Mouse (Mus musculus): ENCODE data around the gene Itgb3bp.
A peak's percentile ranks its signal among the peaks of the same experiment; 100 is the strongest.

Itgb3bp gene

DNA sequence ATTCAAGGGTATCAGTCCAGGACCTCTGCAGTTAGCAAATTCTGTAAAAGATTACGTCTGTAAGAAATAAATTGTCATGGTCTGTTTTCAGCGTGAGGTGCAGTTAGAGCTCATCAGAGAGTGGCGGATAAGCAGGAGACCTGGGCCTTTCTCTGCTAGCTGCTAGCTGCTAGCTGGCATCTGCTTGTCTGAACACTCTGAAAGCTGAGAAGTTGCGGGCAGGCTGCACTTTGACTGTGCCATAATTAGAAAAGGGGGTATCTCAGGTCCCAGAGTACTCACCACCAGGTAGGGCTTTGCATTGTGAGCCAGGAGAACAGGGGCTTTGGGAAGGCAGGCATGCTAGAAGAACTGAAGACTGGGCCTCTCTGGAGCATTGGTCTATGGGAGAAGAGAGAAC lies 2.2 kb upstream of the Itgb3bp start:
- no peak for DNase-seq (ENCODE audit: low spot score in 2 of 2)

DNA sequence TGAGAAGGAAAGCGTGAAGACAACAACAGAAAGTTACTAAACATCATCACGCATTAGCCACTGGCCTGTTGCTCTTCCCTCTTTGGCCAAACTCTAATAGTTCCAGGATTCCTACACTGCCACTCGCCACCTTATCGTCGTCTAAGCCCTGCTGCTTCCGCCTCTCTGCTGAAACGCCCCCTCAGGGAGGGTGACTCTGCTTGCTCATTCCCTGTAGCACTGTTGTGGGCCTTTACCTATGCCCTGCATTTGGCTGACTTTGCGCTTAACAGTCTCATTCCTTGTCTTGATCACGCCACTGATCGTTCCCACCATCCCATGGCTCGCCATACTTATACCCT lies 1.6 kb upstream of the Itgb3bp start:
- no peak for DNase-seq (ENCODE audit: low spot score in 2 of 2)

DNA sequence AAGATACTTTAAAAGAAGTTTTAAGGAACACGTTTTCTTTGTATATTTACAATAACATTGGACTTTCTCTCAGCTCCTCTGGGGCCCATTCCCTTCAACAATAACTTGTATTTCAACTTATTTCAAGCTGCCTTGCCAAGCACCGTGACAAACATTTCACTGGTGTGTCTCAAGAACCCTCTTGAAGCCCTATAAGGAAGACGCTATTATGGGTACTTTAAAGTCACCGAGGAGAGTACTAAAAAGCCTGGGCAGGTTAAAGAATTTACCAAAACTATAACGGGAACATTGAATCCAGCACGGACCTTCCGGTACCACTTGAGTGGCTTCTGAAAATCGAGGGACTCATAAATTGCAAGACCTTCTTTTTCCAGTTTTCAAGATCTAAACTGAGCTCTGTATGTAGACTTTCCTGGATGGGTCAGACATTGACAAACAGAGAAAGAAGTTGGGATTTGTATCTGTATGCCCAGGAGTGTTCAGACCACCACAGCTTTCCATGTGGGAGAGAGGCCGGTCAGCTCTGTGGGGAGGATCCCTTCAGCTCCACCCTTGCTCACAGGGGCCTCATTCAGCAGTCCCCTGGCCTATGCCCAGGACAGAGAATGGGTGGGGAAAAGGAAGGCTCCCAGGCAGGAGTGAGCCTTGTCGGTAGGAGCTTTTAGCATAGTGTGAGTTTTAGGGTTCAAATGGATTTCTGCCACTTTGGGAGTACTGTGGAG lies 1.1 kb upstream of the Itgb3bp start:
- DNase-seq (ENCODE audit: low spot score in 2 of 2) = no peak

DNA sequence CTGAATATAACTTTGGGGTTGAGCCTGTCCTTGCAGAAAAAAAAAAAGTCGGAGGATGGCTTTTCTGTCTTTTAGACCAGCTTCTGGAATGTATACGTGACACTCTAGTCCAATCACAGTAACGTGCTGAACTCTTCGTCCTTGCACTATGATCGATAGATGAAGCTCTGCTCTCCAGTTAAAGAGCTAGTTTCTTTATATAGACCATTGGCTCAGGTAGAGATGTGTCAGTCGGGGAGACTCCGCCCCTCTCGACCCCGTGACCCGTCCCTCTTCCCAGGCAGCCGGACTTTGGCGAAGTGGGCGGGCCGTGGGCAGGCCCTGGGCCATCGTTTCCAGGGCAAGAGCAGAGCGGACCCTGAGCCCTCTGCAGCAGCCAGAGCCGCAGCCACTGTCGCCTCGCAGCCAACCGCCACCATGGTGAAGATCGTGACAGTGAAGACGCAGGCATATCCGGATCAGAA lies 432 bp downstream of the Itgb3bp start, which contains the start of gene Pgm1:
Gene Pgm1, plus strand, starts transcription at position 266 of the 464 bp plus-strand sequence.
- peak in 1 of 2 experiments; percentile 38 for DNase-seq (ENCODE audit: low spot score in 2 of 2)

DNA sequence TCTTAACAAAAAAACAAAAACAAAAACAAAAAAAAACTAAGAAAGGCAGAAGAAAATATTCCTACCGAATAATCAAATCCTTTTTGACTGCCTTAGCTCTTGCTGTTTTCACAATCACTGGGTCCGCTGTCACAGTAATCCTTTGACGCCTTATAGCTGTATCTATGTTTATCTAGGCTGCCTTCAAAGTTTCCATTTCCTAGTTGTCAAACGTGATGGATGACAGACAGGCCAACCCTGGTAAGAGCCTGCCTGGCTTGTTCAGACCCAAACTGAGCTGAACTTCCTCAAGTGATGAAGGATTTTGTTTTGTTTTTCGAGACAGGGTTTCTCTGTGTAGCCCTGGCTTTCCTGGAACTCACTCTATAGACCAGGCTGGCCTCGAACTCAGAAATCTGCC lies 1.1 kb downstream of the Itgb3bp start:
- DNase-seq (ENCODE audit: low spot score in 2 of 2) = no peak

DNA sequence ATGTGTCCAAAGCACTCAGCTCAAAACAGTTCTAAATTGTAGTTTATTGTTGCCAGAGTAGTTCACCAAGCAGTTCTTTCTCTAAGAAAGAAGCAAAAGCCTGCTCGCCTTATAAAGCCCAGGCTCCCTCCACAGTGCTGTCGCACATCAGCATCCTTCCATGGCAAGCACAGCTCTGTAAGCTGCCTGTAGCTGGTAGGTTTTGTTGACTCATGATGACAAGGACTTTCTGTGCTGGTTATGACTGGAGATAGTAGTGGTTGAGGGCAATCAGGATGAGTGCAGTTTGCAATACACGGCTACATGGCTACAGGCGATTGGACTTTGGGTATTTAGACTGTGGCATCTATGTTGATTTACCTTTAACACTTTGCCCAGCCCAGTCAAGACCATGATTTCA lies 3.2 kb downstream of the Itgb3bp start:
- DNase-seq (ENCODE audit: low spot score in 2 of 2) = no peak

DNA sequence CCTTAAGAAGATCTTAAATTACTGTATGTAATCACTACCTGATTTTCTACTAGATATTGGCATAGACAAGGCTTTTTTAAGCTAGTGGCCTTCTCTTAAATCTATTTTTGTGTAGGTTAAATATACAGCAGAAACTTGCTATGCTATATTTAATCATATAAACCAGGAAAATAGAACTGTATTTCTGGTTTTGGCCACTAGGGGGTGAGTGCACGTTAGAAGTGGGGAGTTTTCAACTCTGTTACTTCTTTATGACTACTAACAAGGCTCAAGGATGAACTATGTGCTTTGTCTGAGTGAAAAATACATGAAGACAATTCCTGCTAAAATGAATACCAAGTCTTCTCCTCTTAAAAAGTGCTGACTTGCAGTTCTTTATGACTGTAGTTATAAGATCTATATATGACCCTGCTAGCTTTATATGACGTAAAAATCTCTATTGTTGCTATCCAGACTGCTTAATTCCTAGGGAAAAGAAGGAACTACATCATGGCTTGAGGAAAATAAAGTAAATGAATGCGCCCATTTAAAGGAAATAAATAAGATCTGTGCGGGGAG lies 15.6 kb downstream of the Itgb3bp start:
- peak in 1 of 2 experiments; percentile 49 for DNase-seq (ENCODE audit: low spot score in 2 of 2)

DNA sequence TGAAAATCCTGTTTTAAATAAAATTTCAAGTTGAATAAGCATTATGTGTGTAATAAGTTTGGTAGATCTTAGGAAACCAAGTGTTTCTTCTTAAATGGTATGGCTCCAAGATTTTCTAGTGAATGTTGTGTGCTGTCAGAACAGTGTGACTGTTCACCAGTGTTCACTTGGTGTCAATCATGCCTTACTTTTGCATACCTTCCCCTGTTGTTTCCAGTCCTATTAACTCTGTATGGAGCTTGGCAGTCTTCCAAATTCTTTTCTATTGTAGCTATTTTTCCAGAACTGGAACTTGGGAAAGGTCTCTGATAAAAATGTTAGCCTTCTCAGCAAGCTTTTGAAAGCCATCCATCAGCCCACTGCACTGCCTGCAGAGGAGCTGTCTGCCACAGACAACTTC lies 47.2 kb downstream of the Itgb3bp start:
- DNase-seq (ENCODE audit: low spot score in 2 of 2) = no peak

DNA sequence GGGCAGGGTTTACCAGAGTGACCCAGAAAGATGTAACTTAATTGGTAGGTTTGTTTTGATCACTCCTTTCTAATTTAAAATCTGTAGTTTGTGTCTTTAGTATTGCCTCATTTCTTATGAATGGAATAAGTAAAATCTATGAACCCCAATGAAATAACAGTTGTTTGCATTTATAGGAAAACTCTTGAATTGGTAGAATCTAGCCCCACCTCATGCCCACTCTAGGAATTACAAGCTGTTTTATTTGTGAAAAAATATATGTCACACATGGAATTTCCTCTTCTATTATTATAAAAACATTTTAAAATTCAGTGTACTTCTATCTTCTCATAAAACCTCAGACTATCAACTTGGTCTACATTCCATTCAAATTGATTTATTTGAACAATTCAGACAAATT lies 47.7 kb downstream of the Itgb3bp start:
- DNase-seq (ENCODE audit: low spot score in 2 of 2) = peak in 1 of 2 experiments; percentile 5

DNA sequence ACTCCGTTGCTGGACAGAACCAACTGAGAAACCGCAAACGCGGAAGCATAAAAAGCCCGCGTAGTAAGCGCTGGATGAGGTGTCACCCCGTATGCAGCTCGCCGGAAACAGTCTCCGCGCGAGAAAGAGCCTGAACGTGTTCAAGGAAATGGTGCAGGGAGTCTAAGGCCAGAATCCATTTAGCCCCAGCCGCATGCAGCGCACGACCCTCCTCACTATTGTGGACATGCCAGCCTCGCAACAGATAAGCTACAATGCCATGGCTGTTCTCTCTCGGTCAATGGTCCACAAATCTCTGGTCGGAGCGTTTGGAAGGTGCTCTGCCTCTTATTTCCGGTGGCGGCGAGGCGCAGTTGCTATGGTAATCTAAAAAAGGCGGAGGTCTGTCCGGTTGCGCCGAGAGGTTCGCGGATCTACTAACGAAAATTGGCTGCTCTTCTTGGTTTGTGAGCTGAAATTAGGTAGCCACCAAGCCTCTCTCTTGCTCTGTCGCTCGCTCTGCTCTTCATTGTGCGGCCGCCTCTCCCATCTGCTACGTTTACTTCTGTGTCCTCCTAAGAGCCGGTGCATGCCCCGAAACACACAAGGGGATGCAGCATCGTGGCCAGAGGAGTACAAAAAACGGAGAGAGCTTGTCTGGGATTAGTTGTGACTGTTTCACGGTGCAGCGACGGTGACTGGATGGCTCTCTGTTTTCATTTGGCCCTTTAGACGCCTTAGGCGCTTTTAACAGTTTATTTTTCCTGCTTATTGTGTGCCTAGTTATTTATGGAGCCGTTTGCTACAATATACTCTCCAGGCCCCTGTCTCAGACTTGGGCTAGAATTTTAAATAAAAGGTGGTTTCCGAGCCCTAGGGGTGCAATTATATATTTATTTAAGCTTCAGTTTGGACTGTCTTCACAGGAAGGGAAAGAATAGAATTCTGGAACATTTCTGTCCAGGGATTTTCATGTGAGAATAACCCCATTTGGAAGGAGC lies 100.2 kb downstream of the Itgb3bp start, which contains the start of gene Efcab7:
Gene Efcab7, plus strand, starts transcription at position 105 of the 980 bp plus-strand sequence.
- peak; percentile 71 to 77 for DNase-seq (ENCODE audit: low spot score in 2 of 2)

DNA sequence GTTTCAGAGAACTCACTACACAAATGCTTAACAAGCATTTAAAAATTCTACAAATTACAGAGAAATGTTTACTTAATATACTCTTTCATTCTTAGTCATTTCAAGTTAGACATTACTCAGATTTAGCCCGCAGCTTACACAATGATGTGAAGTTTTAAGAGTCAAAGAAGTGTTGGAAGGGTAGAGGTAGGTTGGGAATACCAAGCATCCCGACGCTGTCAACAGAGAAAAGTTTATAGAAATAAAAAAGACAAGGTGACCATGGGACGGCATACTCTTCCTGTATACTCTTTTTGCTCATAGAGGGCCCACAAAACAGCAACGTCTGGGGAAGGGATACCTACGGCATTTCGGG lies 100.9 kb downstream of the Itgb3bp start:
- DNase-seq (ENCODE audit: low spot score in 2 of 2) = no peak

DNA sequence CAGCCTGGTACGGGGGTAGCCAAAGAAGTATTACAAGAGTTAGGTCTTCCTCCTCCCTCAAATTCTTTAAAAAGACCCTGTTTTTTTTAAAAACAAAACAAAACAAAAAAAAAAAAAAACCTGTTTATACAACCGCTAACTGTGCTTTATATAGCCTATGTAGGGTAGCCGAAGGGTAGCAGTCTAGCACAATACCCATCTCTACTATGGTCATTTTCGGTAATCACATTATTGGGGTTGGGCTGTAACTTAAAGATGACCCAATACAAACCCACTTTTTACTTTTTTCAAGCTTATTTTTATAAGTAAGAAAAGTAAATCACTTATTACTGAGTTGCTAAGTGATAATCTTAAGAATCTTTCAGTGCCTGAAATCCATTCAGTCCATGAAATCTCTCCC lies 101.3 kb downstream of the Itgb3bp start:
- no peak for DNase-seq (ENCODE audit: low spot score in 2 of 2)

DNA sequence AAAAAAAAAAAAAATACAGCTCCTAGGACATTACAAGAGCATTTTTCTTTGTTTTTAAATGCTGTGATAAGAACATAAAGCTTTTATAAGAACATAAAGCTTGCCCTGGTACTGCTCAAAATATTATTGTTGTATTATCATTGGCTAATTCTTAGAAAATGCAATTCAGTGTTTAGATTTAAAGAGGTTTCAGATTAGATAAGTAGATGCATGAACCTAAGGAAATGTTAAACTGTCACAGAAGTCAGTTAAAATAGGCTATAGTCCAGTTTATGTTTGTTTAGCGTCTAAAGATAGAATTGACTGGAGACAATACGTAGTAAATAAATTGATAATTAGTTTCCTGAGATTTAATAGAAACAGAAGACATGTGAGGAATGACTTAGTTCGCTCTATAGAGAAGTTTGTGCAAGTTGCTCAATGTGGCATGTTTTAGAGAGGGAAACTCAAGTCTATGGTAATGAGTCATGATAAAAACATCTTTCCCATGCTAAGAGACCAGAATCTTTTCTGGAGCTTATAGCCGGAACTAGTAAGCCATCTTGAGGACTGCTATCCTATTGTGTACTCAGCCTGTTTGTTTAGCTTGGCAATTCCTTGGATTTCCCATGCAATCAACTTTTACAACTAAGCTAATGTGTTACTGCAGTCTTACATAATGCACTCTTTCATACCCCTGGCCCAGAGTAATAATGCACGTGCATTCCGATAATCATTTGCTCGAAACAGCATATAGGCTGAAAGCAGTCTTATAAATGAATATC lies 112.7 kb downstream of the Itgb3bp start:
- DNase-seq (ENCODE audit: low spot score in 2 of 2) = no peak

DNA sequence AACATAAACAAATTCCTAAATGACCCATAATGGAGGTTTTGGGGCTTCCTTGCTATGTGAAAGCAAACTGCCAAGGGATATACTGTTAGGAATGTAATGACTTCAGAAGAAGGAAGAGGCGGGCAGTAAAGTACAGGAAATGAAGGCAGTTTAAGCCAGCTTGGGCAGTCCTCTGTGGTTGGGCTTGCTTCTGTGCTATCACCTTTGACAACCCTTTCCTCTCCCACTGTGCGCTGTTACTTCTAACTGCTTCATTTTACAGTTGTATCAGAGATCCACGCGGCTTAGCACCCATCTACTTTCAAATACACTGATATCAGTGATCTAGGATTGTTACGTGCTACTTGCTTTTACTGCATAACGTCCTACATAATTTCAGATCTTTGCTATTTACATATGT lies 137.2 kb downstream of the Itgb3bp start:
- no peak for DNase-seq (ENCODE audit: low spot score in 2 of 2)

DNA sequence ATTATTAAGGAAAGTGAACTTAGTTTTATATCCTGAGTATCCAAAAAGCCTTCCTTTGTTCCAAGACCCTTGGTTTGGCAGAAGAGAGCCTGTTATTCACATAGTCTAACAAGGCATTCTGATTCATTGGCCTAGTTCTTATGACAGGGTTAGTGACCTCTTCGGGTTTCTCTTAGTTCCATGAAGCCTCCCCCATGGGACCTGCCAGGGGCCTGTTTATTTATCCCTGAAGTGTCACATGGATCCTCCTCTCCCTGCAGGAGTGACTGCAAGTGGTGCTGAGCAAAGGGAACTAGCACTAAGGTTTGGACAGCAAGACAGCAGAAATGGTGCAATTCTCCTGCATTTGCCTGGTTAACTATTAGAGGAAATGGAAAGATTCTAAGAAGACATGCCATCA lies 156.6 kb downstream of the Itgb3bp start:
- DNase-seq (ENCODE audit: low spot score in 2 of 2) = no peak

DNA sequence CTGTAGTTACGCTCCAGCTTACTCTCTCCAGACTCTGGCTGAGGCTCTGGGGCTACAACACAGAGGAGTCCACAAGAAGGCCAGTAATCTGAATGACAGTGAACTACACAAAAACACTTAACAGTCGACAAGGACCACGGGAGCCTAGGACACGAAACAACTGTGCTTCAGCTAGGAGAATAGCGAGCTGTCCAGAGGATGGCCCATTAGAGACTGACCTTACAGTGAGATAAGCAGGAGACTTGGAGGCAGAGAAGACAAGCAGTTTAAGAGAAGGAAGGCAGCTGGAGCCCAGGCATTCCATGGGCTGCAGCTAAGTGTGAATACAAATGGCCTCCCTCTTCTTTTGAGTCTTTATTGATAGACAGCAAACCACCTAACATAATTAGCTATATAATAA lies 159.1 kb downstream of the Itgb3bp start:
- no peak for DNase-seq (ENCODE audit: low spot score in 2 of 2)

DNA sequence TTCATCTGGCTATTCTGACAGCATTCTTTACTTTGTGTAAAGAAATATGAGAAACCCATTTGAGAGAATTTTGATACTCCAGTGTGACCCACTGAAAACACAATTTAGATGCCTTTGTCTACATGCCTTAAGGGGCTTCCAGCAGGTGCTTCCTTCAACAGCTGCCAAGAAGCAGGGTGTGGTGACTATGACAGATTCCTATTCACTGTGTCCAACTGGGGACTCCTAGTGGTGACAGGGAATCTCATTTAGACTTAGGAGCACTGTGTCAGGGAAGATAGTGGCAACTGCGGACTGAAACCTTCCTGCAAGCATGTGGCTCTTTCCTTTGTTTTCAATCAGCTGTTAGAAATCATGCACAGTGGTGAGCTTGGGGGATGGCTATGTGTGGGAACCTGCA lies 162.9 kb downstream of the Itgb3bp start:
- DNase-seq (ENCODE audit: low spot score in 2 of 2) = no peak

DNA sequence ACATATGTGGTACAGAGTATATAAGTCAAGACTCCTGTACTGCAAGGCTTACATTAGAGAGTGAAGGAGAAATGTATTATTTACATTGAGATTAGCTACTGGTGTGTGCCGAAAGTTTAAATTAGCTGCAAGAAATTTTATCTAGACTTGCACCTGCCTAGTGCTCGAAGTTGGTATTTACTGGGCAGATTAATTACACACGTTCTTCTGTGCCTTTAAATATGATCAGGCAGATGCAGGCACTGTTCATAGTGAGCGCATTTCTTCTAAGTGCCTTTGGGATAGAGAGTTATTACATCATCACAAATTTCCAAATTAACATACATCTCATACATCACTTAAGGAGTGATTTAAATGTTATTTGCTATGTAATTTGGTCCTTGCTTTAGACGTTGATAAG lies 163.3 kb downstream of the Itgb3bp start:
- DNase-seq (ENCODE audit: low spot score in 2 of 2) = no peak

DNA sequence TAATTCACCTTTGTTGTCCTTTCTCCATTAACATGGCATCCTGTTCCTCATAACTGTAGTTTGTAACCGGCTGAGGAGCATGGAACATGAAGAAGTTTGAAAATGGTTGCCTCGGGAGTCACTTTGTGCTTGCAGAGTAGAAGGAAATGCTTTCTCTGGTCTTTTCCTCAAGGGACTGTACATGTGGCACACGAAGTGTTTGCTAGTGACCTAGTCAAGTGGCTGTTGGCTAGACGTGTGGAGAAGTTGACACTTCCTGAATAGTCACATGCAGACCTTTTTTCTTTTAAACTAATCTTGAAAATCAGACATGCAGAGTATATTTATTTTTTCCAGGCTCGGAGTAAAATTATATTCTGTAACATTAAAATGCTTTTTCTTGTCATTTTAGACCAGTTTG lies 177.2 kb downstream of the Itgb3bp start:
- DNase-seq (ENCODE audit: low spot score in 2 of 2) = no peak

DNA sequence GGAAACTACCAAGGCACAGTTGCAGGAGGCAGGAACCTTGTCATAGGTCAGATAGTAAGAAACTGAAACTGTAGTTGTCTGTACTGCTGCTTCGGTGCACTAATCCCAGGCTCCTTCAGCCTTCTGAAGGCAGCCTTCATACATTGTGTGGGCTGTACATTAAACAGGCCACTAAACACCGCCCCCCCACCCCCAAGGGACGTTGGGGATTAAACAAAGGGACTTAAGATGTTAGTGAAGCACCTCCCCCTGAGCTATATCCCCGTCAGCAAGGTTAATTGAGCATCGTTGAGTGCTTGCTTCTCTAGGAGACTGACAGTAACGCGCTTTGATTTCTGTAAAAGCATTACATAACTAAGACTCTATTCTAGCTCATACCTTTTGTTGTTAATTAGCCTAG lies 189.8 kb downstream of the Itgb3bp start:
- no peak for DNase-seq (ENCODE audit: low spot score in 2 of 2)

DNA sequence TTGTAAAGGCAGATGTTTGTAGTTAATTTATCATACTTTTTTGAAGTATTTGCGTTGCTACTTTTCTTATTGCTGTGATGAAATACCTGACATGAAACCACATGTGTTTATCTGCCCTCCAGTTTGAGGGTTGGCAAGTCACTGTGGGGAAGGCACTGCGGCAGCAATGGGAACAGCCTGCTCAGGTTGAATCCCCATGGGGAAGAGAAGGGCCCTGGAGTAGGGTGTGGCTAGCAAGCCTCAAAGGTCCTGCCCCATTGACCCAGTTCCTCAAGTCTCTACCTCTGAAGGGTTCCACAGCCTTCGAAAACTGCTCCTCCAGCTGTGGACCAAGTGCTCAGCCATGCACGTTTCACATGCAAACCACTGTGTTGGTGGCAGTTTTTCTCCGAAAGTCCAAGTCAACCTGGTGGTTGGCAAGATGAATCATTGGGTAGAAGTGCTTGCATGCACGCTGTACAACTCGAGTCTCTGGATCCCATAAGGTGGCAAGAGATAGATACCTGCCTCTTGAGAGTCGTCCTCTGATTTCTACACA lies 203.6 kb downstream of the Itgb3bp start:
- DNase-seq (ENCODE audit: low spot score in 2 of 2) = no peak

DNA sequence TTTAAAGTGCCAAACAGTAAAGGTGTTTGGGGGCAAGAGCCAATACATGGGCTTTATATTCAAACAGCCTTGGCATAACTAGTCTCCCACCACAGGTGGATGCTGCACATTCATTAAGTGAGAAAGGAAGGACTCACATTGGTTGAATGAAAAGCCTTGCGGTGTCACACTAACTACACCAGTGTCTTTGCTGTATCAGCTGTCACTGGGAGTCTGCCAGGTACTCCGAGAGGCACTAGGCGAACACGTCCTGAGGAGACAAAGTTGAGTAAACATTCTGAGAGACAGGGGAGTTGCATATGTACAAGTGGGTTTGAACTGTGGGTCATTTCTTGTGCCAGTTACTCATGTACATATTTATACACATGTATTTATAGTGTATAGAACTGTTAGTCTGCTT lies 205.3 kb downstream of the Itgb3bp start:
- no peak for DNase-seq (ENCODE audit: low spot score in 2 of 2)

Data from thymus, postnatal 10 days (tissue).